Mouse (Mus musculus): ENCODE data around the gene Sorbs2. TPM values are rescaled to one million over a fixed set of nuclear protein-coding genes. Genes with fewer than 3 reads are reported as not detected.

Gene Sorbs2
- polyA plus RNA-seq, 1 experiment from 2014 or later, result 325 TPM

DNA sequence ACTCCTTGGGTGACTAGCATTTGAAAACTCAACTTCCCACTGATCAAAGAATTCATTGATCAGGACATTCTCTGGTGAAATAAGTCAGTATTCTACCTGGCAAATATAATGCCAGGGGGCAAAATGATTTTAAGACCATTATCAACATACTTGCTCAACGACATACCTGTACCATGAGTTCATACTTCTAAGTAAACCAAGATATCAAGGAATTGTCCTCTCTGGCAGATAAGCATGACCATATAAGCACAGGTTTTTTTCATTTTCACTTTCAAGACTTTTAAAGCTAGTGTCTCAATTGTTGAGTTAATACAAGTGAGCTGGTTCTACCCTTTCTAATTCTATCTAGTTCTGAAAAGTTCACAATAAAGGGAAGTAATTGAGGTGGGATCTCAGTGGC, 130.2 kb downstream of the Sorbs2 start:
- no peaks in the 10 kb centered on the region for H3K36me3 ChIP-seq (ENCODE audit: control insufficient read depth, insufficient read depth, low read length)
- H3K4me2 ChIP-seq, result no peak overlapping the region
- H3K4me3 ChIP-seq (ENCODE audit: low read depth, low read length), result no peak overlapping the region
- H3K9ac ChIP-seq (ENCODE audit: low read depth, low read length), result no peak overlapping the region
- no peaks in the 10 kb centered on the region for H3K9me3 ChIP-seq (replicated peaks; ENCODE audit: control insufficient read depth, low read length)
- peaks cover 4% of the 10 kb centered on the region for H3K4me1 ChIP-seq (ENCODE audit: control insufficient read depth, insufficient read depth, low read length)
- ATAC-seq (replicated peaks; ENCODE audit: insufficient number of reproducible peaks, low FRiP score, low TSS enrichment), result no peak
- 67% methylated on average over 1 of the region's 1 CpGs for WGBS (ENCODE audit: insufficient replicate concordance)
- no peak overlapping the region for H3K27ac ChIP-seq (ENCODE audit: low read depth, low read length)
- no peaks in the 10 kb centered on the region for H3K27me3 ChIP-seq (ENCODE audit: control insufficient read depth, insufficient read depth, low read length)

- no peaks in the 10 kb centered on the region for H3K36me3 ChIP-seq (ENCODE audit: control insufficient read depth, insufficient read depth, low read length)
- no peaks in the 10 kb centered on the region; the same call in 1 of the 2 replicates for H3K4me1 ChIP-seq (ENCODE audit: control insufficient read depth, insufficient read depth, low read length)
- H3K9ac ChIP-seq (ENCODE audit: low read depth, low read length), result no peak overlapping the region
- H3K27ac ChIP-seq (ENCODE audit: low read depth, low read length), result no peak overlapping the region
- no peak for ATAC-seq (replicated peaks; ENCODE audit: insufficient number of reproducible peaks, low FRiP score, low TSS enrichment)
- no peaks in the 10 kb centered on the region for H3K27me3 ChIP-seq (ENCODE audit: control insufficient read depth, insufficient read depth, low read length)
- no peak overlapping the region for H3K4me3 ChIP-seq (ENCODE audit: low read depth, low read length)
- H3K4me2 ChIP-seq, result no peak overlapping the region
- H3K9me3 ChIP-seq (replicated peaks; ENCODE audit: control insufficient read depth, low read length), result no peaks in the 10 kb centered on the region
These were observed 131.9 kb downstream of the Sorbs2 start for GRCm38 (mm10) chr8:45639444-45639843.

DNA sequence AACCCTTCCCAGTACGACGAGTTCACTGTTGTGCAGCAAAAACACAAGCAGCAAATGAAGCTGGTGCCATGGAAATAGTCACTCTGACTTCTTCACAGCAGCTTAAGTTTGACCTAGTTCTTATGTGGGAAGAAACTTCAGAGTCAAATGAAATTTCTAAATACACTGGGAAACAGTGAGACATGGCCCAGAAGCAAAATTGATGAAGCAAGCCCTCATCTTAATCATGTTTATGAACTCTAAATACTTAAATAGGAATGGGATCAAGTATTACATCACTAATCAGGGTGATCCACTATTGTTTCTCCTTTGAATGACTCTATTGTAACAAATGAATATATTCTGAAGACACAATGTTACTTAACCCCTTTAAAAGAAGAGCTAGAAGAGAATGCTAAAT, 137.1 kb downstream of the Sorbs2 start:
- Histone ChIP-seq H3K4me3 (ENCODE audit: low read depth, low read length) (no peak overlapping the region), H3K4me2 (no peak overlapping the region), H3K27ac (ENCODE audit: low read depth, low read length) (peak overlapping the region; percentile 69), H3K36me3 (ENCODE audit: control insufficient read depth, insufficient read depth, low read length) (no peaks in the 10 kb centered on the region), H3K4me1 (ENCODE audit: control insufficient read depth, insufficient read depth, low read length) (peaks cover 5% of the 10 kb centered on the region), H3K27me3 (ENCODE audit: control insufficient read depth, insufficient read depth, low read length) (no peaks in the 10 kb centered on the region), H3K9ac (ENCODE audit: low read depth, low read length) (no peak overlapping the region), H3K9me3 (replicated peaks; ENCODE audit: control insufficient read depth, low read length) (no peaks in the 10 kb centered on the region)
- ATAC-seq (replicated peaks; ENCODE audit: insufficient number of reproducible peaks, low FRiP score, low TSS enrichment), result no peak
- 18% methylated on average over 2 of the region's 2 CpGs for WGBS (ENCODE audit: insufficient replicate concordance)

GRCm38 (mm10) chr8:45649063-45649462, 141.5 kb downstream of the Sorbs2 start:
- no peak for ATAC-seq (replicated peaks; ENCODE audit: insufficient number of reproducible peaks, low FRiP score, low TSS enrichment)
- Histone ChIP-seq H3K9me3 (replicated peaks; ENCODE audit: control insufficient read depth, low read length) (no peaks in the 10 kb centered on the region), H3K4me1 (ENCODE audit: control insufficient read depth, insufficient read depth, low read length) (peaks cover 20% of the 10 kb centered on the region), H3K36me3 (ENCODE audit: control insufficient read depth, insufficient read depth, low read length) (no peaks in the 10 kb centered on the region), H3K4me3 (ENCODE audit: low read depth, low read length) (no peak overlapping the region), H3K4me2 (no peak overlapping the region), H3K27ac (ENCODE audit: low read depth, low read length) (0 out of 2 replicates have a peak overlapping the region, but pooled peaks have one; percentile 80), H3K9ac (ENCODE audit: low read depth, low read length) (no peak overlapping the region), H3K27me3 (ENCODE audit: control insufficient read depth, insufficient read depth, low read length) (no peaks in the 10 kb centered on the region)
- 77% methylated on average over 7 of the region's 7 CpGs for WGBS (ENCODE audit: insufficient replicate concordance)

- Histone ChIP-seq H3K9ac (ENCODE audit: low read depth, low read length) (no peak overlapping the region), H3K4me2 (0 out of 2 replicates have a peak overlapping the region, but pooled peaks have one; percentile 14)
These were observed 142.4 kb downstream of the Sorbs2 start for GRCm38 (mm10) chr8:45649966-45650365.

GRCm38 (mm10) chr8:45658021-45658420, 150.4 kb downstream of the Sorbs2 start:
- Histone ChIP-seq H3K9ac (ENCODE audit: low read depth, low read length) (peak overlapping the region; percentile 87), H3K36me3 (ENCODE audit: control insufficient read depth, insufficient read depth, low read length) (no peaks in the 10 kb centered on the region), H3K27ac (ENCODE audit: low read depth, low read length) (peak overlapping the region; percentile 95), H3K4me3 (ENCODE audit: low read depth, low read length) (peak overlapping the region; percentile 50), H3K4me2 (peak overlapping the region; percentile 58), H3K27me3 (ENCODE audit: control insufficient read depth, insufficient read depth, low read length) (no peaks in the 10 kb centered on the region), H3K4me1 (ENCODE audit: control insufficient read depth, insufficient read depth, low read length) (peaks cover 15% of the 10 kb centered on the region), H3K9me3 (replicated peaks; ENCODE audit: control insufficient read depth, low read length) (no peaks in the 10 kb centered on the region)
- ATAC-seq (replicated peaks; ENCODE audit: insufficient number of reproducible peaks, low FRiP score, low TSS enrichment), result peak; percentile 63; the same call in 1 of the 2 replicates
- WGBS (ENCODE audit: insufficient replicate concordance), result 24% methylated on average over 3 of the region's 3 CpGs

More at GRCm38 (mm10) chr8:45649966-45650365, 142.4 kb downstream of the Sorbs2 start:
- Histone ChIP-seq H3K4me3 (ENCODE audit: low read depth, low read length) (no peak overlapping the region), H3K9me3 (replicated peaks; ENCODE audit: control insufficient read depth, low read length) (no peaks in the 10 kb centered on the region), H3K27me3 (ENCODE audit: control insufficient read depth, insufficient read depth, low read length) (no peaks in the 10 kb centered on the region), H3K27ac (ENCODE audit: low read depth, low read length) (peak overlapping the region; percentile 80), H3K36me3 (ENCODE audit: control insufficient read depth, insufficient read depth, low read length) (no peaks in the 10 kb centered on the region), H3K4me1 (ENCODE audit: control insufficient read depth, insufficient read depth, low read length) (peaks cover 20% of the 10 kb centered on the region)
- no peak for ATAC-seq (replicated peaks; ENCODE audit: insufficient number of reproducible peaks, low FRiP score, low TSS enrichment)
- 36% methylated on average over 5 of the region's 5 CpGs for WGBS (ENCODE audit: insufficient replicate concordance)

- Histone ChIP-seq H3K27me3 (ENCODE audit: control insufficient read depth, insufficient read depth, low read length) (no peaks in the 10 kb centered on the region), H3K36me3 (ENCODE audit: control insufficient read depth, insufficient read depth, low read length) (no peaks in the 10 kb centered on the region), H3K4me3 (ENCODE audit: low read depth, low read length) (peak overlapping the region; percentile 50), H3K4me2 (peak overlapping the region; percentile 58), H3K4me1 (ENCODE audit: control insufficient read depth, insufficient read depth, low read length) (peaks cover 15% of the 10 kb centered on the region), H3K9me3 (replicated peaks; ENCODE audit: control insufficient read depth, low read length) (no peaks in the 10 kb centered on the region), H3K9ac (ENCODE audit: low read depth, low read length) (peak overlapping the region; percentile 87), H3K27ac (ENCODE audit: low read depth, low read length) (peak overlapping the region; percentile 95)
- 17% methylated on average over 18 of the region's 18 CpGs for WGBS (ENCODE audit: insufficient replicate concordance)
- ATAC-seq (replicated peaks; ENCODE audit: insufficient number of reproducible peaks, low FRiP score, low TSS enrichment), result peak; percentile 62
These were observed 151.1 kb downstream of the Sorbs2 start for GRCm38 (mm10) chr8:45658458-45659325.

- ATAC-seq (replicated peaks; ENCODE audit: insufficient number of reproducible peaks, low FRiP score, low TSS enrichment), result no peak
- peak overlapping the region; percentile 50 for H3K4me3 ChIP-seq (ENCODE audit: low read depth, low read length)
- H3K27me3 ChIP-seq (ENCODE audit: control insufficient read depth, insufficient read depth, low read length), result no peaks in the 10 kb centered on the region
- H3K9ac ChIP-seq (ENCODE audit: low read depth, low read length), result peak overlapping the region; percentile 87
- WGBS (ENCODE audit: insufficient replicate concordance), result 35% methylated on average over 4 of the region's 4 CpGs
- H3K9me3 ChIP-seq (replicated peaks; ENCODE audit: control insufficient read depth, low read length), result no peaks in the 10 kb centered on the region
- peak overlapping the region; percentile 58 for H3K4me2 ChIP-seq
- peaks cover 15% of the 10 kb centered on the region for H3K4me1 ChIP-seq (ENCODE audit: control insufficient read depth, insufficient read depth, low read length)
- no peaks in the 10 kb centered on the region for H3K36me3 ChIP-seq (ENCODE audit: control insufficient read depth, insufficient read depth, low read length)
- peak overlapping the region; percentile 95 for H3K27ac ChIP-seq (ENCODE audit: low read depth, low read length)
These were observed 151.9 kb downstream of the Sorbs2 start for GRCm38 (mm10) chr8:45659473-45659872.

Measured in heart, embryonic 11.5 days (tissue).